Mouse (Mus musculus) embryonic facial prominence, embryonic 11.5 days (tissue): ENCODE results near the gene Obp2a. TPM values are rescaled to one million over a fixed set of nuclear protein-coding genes. Genes with fewer than 3 reads are reported as not detected.
"Not testable (repeated sequence)": the region's sequence is repeated elsewhere in the genome, so short reads cannot be mapped to it uniquely, and the experiment has no call there.

Source experiments
- ATAC-seq: fragments of 200-750 bp; cut with Nextera tagmentation; replicated peaks from 2 replicates; pipeline ENCODE4 v1.8.0; 2017; ENCODE audit warnings: low read depth; ENCODE audit not compliant: insufficient number of reproducible peaks, low FRiP score, low TSS enrichment
- DNase-seq: peaks from one replicate; pipeline ENCODE4 v3.0.0-alpha.2; 2015; ENCODE audit warnings: low spot score
- H3K27ac ChIP-seq: fragments of 300-500 bp; sonication (generic); replicated peaks from 2 replicates; pipeline ENCODE4 v1.5.1; 2014; ENCODE audit warnings: mild to moderate bottlenecking, low read depth, low read length, control low read depth
- H3K27me3 ChIP-seq: fragments of 300-500 bp; sonication (generic); 2 replicates; pipeline ENCODE4 v1.6.1; 2014; ENCODE audit warnings: mild to moderate bottlenecking, low read length, moderate library complexity, mixed read lengths; ENCODE audit not compliant: control insufficient read depth, insufficient read depth
- H3K36me3 ChIP-seq: fragments of 300-500 bp; sonication (generic); replicated peaks from 2 replicates; pipeline ENCODE4 v1.6.1; 2014; ENCODE audit warnings: low read depth, mild to moderate bottlenecking, low read length, moderate library complexity, mixed read lengths; ENCODE audit not compliant: control insufficient read depth, insufficient read depth
- H3K4me1 ChIP-seq: fragments of 300-500 bp; sonication (generic); 2 replicates; pipeline ENCODE4 v1.6.1; 2014; ENCODE audit warnings: low read length, mixed read lengths; ENCODE audit not compliant: control insufficient read depth, insufficient read depth
- H3K4me2 ChIP-seq: fragments of 300-500 bp; sonication (generic); 2 replicates; pipeline ENCODE4 v1.6.1; 2014; ENCODE audit warnings: low read depth, mild to moderate bottlenecking, control low read depth, low read length, moderate library complexity
- H3K4me3 ChIP-seq: fragments of 300-500 bp; sonication (generic); 2 replicates; pipeline ENCODE4 v1.5.1; 2014; ENCODE audit warnings: low read depth, low read length, control low read depth
- H3K9ac ChIP-seq: fragments of 300-500 bp; sonication (generic); replicated peaks from 2 replicates; pipeline ENCODE4 v1.6.1; 2014; ENCODE audit warnings: mild to moderate bottlenecking, control low read depth, low read length
- H3K9me3 ChIP-seq: fragments of 300-500 bp; sonication (generic); replicated peaks from 2 replicates; pipeline ENCODE4 v1.6.1; 2016; ENCODE audit warnings: mild to moderate bottlenecking, low read length, inconsistent platforms, mixed read lengths; ENCODE audit not compliant: control insufficient read depth
- WGBS: fragments of 180-500 bp; shearing (Covaris S2); extraction: QIAGEN DNeasy Blood & Tissue Kit; methylation state at CpG from one replicate; pipeline ENCODE4 v1.1.7; 2014; 5-methylcytosine and 5-hydroxymethylcytosine counted together
- polyA plus RNA-seq: library from polyadenylated mRNA; unstranded; fragments of >200 nt; fragmentation: Nextera tagmentation; extraction: Ambion mirVana; gene quantifications from 2 replicates; pipeline ENCODE4 v1.2.1, GENCODE M21; 2014

Obp2a gene
- polyA plus RNA-seq, 1 experiment from 2014 or later = not detected

- peak; percentile 9 for DNase-seq
- H3K9ac ChIP-seq, H3K27ac ChIP-seq, H3K36me3 ChIP-seq, ATAC-seq, H3K27me3 ChIP-seq, H3K4me1 ChIP-seq, H3K4me2 ChIP-seq, H3K4me3 ChIP-seq, H3K9me3 ChIP-seq: not testable (repeated sequence)
- WGBS = 34% methylated on average over 3 of the region's 3 CpGs
Measured at GRCm38 (mm10) chr2:25711641-25712040, 11.8 kb downstream of the Obp2a start.

- Histone ChIP-seq H3K4me2 (no peak overlapping the region), H3K4me3 (no peak overlapping the region), H3K9ac (no peak overlapping the region), H3K27me3 (no peaks in the 10 kb centered on the region), H3K27ac (no peak overlapping the region), H3K9me3 (no peaks in the 10 kb centered on the region), H3K4me1 (no peaks in the 10 kb centered on the region), H3K36me3 (no peaks in the 10 kb centered on the region)
- DNase-seq (no peak), ATAC-seq (no peak)
Measured at GRCm38 (mm10) chr2:25717222-25717621, 17.4 kb downstream of the Obp2a start.

- no peak overlapping the region for H3K27ac ChIP-seq
- H3K9ac ChIP-seq = no peak overlapping the region
- no peaks in the 10 kb centered on the region for H3K27me3 ChIP-seq
- H3K4me3 ChIP-seq = no peak overlapping the region
- no peaks in the 10 kb centered on the region for H3K4me1 ChIP-seq
- no peaks in the 10 kb centered on the region for H3K9me3 ChIP-seq
- ATAC-seq = no peak
- no peaks in the 10 kb centered on the region for H3K36me3 ChIP-seq
- no peak for DNase-seq
- WGBS = 46% methylated on average over 2 of the region's 2 CpGs
- no peak overlapping the region for H3K4me2 ChIP-seq
Measured at GRCm38 (mm10) chr2:25733199-25733930, 33.5 kb downstream of the Obp2a start.

GRCm38 (mm10) chr2:25736709-25737108 lies 36.9 kb downstream of the Obp2a start, which contains the start of gene Obp2b:
Obp2b (plus strand) TSS chr2:25737009.
- not testable (repeated sequence) for DNase-seq, H3K27me3 ChIP-seq, ATAC-seq, H3K9ac ChIP-seq, H3K4me2 ChIP-seq, H3K27ac ChIP-seq, H3K4me1 ChIP-seq, H3K4me3 ChIP-seq, H3K9me3 ChIP-seq, H3K36me3 ChIP-seq
- 84% methylated on average over 3 of the region's 3 CpGs for WGBS

GRCm38 (mm10) chr2:25741671-25742070 lies 41.8 kb downstream of the Obp2a start:
- H3K27ac ChIP-seq = no peak overlapping the region
- H3K27me3 ChIP-seq = no peaks in the 10 kb centered on the region
- 56% methylated on average over 1 of the region's 1 CpGs for WGBS
- H3K4me1 ChIP-seq = no peaks in the 10 kb centered on the region
- no peak overlapping the region for H3K4me3 ChIP-seq
- no peak overlapping the region for H3K9ac ChIP-seq
- DNase-seq (no peak), ATAC-seq (no peak)
- H3K4me2 ChIP-seq = no peak overlapping the region
- no peaks in the 10 kb centered on the region for H3K9me3 ChIP-seq
- H3K36me3 ChIP-seq = no peaks in the 10 kb centered on the region

Other genes with a start within 250 kb of the Obp2a start
- gene Clic3, start 243.2 kb upstream of the Obp2a start, polyA plus RNA-seq = 0.71 TPM in 1 of 2 replicates, not detected in the other
- gene Paxx, start 238.9 kb upstream of the Obp2a start, polyA plus RNA-seq = 12.4 and 14.3 TPM in 2 replicates
- 0.26 and 0.28 TPM in 2 replicates for gene Ptgds, start 230.0 kb upstream of the Obp2a start, polyA plus RNA-seq
- not detected in 2 replicates for gene Lcn12, start 206.1 kb upstream of the Obp2a start, polyA plus RNA-seq
- 51.1 and 56.4 TPM in 2 replicates for gene Fbxw5, start 199.3 kb upstream of the Obp2a start, polyA plus RNA-seq
- gene C8g, start 198.3 kb upstream of the Obp2a start, polyA plus RNA-seq = 3.8 and 4.3 TPM in 2 replicates
- gene Traf2, start 153.1 kb upstream of the Obp2a start, polyA plus RNA-seq = 35.6 and 36.0 TPM in 2 replicates
- gene Edf1, start 142.2 kb upstream of the Obp2a start, polyA plus RNA-seq = 336 and 375 TPM in 2 replicates
- gene Mamdc4, start 125.2 kb upstream of the Obp2a start, polyA plus RNA-seq = 1.2 and 8.5 TPM in 2 replicates
- 145 and 157 TPM in 2 replicates for gene Phpt1, start 124.8 kb upstream of the Obp2a start, polyA plus RNA-seq
- gene Ajm1, start 118.3 kb upstream of the Obp2a start, polyA plus RNA-seq = 0.07 and 0.25 TPM in 2 replicates
- gene Rabl6, start 91.5 kb upstream of the Obp2a start, polyA plus RNA-seq = 44.3 and 46.0 TPM in 2 replicates
- gene Ccdc183, start 82.4 kb upstream of the Obp2a start, polyA plus RNA-seq = 0.15 and 0.18 TPM in 2 replicates
- gene Tmem141, start 78.0 kb upstream of the Obp2a start, polyA plus RNA-seq = 17.5 and 18.7 TPM in 2 replicates
- gene Fcna, start 72.0 kb upstream of the Obp2a start, polyA plus RNA-seq = 0.52 and 0.81 TPM in 2 replicates
- not detected in 2 replicates for gene Lcn8, start 46.9 kb upstream of the Obp2a start, polyA plus RNA-seq
- not detected in 2 replicates for gene Lcn5, start 42.1 kb upstream of the Obp2a start, polyA plus RNA-seq
- gene Lcn6, start 23.3 kb upstream of the Obp2a start, polyA plus RNA-seq = not detected in 2 replicates
- not detected in 2 replicates for gene Lcn10, start 17.3 kb upstream of the Obp2a start, polyA plus RNA-seq
- gene Bmyc, start 6.7 kb downstream of the Obp2a start, polyA plus RNA-seq = 66.2 and 72.5 TPM in 2 replicates
- gene Obp2b, start 37.0 kb downstream of the Obp2a start, polyA plus RNA-seq = not detected in 2 replicates
- gene Lcn3, start 65.5 kb downstream of the Obp2a start, polyA plus RNA-seq = not detected in 2 replicates
- gene Lcn11, start 77.0 kb downstream of the Obp2a start, polyA plus RNA-seq = not detected in 2 replicates
- gene Gm13539, start 82.2 kb downstream of the Obp2a start, polyA plus RNA-seq = not detected in 2 replicates
- gene Glt6d1, start 115.8 kb downstream of the Obp2a start, polyA plus RNA-seq = not detected in 2 replicates
- not detected in 2 replicates for gene Lcn9, start 123.1 kb downstream of the Obp2a start, polyA plus RNA-seq
- not detected in 2 replicates for gene Sohlh1, start 147.2 kb downstream of the Obp2a start, polyA plus RNA-seq
- 0.10 and 0.28 TPM in 2 replicates for gene Kcnt1, start 163.7 kb downstream of the Obp2a start, polyA plus RNA-seq